Mouse (Mus musculus) ovary, postnatal 10 days (tissue): ENCODE data around the gene Rgs3.
"Not testable (repeated sequence)": the region's sequence is repeated elsewhere in the genome, so short reads cannot be mapped to it uniquely, and the experiment has no call there.

ENCODE experiments used
- DNase-seq: peaks from one replicate; pipeline ENCODE4 v3.0.0; 2022; ENCODE audit warnings: low spot score

Rgs3 gene

DNA sequence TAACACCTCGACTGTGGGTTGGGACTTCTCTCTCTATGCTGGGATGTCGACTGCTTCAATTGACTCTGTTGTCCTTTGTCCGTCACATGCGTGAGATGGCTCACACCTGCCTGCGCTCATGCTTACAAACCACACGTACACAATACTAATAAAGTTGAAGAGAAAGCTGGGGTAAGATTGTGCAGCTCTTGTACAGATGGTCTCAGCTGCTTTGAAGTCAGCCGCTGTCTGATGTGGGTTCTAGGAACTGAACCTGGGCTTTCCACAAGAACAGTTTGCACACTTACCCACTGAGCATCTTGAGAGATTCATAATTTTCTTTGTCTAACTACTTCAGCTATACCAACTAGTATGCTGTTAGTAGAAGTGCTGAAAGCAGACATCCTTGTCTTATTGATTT lies 7.7 kb upstream of the Rgs3 start:
- DNase-seq, result no peak

DNA sequence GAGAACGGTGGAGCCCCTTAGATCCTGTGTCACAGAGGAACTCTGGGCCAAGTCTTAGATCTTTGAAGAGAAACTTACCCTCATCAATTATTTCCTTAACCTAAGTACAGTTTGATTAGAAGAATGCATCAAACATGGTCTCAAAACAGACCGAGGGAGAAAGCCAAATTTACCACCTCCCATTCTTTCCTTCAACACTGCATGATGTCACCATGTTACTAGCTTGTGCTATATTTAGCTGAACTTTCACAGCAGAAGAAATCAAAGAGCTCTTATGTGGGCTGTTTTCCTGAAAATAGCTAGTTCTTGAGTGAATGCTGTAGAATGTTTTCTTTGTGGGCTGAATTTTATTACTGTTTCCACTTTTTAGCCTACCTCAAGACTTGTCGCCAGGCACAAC lies 2.2 kb upstream of the Rgs3 start:
- DNase-seq, result no peak

DNA sequence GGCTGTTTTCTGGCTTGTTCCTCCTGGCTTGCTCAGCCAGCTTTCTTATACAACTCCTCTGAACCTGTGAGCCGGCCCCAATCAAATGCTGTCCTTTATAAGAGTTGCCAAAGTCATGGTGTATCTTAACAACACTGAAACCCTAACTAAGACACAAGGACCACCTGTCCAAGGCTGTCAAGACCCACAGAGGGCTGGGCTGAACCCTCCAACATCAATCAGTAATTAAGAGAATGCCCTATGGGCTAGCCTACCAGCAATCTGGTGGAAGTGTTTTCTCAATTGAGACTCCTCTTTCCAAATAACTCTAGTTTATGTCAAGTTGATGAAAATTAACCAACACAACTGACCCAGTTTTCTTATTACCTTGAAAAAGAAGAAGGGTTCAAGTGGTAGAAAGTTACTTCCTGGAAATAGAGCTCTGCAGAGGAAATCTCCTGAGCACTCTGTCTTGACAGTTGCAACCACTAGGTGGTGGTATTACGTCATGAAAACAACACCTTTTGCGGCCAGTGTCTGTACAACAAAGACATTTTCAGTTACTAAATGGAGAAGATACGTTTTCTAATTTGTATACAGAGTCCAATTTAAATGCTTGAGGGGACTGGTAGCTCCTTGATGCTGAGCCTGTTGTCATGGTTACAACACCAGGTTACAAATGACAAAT lies 1.4 kb downstream of the Rgs3 start:
- DNase-seq, result peak; percentile 30

DNA sequence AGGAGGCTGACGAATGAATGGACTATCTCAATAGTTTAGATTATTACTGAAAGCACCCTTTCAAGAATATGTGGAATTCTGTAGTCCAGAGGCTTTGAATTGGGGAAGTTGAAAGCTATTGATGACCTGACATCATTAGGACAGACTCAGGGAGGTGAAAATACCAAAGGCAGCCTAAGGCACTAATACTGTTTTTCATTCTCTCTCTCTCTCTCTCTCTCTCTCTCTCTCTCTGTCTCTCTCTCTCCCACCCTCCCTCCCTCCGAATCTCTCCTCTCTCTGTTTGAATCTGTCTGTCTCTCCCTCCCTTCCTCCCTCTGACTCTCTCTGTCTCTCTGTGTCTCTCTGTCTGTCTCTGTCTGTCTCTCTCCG lies 2.0 kb downstream of the Rgs3 start:
- no peak for DNase-seq

DNA sequence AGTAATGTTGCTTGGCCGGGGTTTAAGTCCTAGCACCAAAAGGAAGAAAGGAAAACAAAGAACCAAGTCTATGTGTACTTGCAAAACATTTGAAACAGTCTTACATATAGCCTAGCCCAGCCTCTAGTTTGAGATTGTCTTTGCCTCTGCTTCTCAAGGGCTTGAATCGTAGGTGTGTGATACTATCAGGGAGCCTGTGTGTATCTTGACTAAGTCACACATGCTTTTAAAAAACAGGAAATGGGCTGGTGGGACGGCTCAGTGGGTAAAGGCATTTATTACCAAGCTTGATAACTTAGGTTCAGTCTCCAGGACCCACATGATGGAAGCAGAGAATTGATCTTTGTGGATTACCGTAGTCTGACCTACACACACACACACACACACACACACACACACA lies 2.4 kb downstream of the Rgs3 start:
- no peak for DNase-seq

DNA sequence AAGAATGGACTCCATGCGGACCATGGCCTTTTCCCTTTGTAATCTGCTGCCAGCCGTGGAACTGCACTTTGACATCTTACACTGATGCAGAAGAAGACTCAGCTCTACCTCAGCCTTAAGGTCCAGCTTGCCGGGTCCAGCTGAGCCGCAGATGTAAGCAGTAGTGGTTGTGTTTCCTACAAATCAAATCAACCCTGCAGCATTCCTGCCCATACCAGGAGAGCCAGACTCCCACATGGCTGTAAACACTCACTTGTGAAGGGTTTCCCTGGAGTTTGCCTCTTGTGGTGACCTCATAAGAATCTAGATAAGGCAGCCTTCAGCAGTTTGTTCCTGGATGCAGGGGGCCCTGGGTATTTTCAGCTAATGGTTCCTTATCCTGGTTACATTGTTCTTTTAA lies 6.9 kb downstream of the Rgs3 start:
- DNase-seq, result no peak

DNA sequence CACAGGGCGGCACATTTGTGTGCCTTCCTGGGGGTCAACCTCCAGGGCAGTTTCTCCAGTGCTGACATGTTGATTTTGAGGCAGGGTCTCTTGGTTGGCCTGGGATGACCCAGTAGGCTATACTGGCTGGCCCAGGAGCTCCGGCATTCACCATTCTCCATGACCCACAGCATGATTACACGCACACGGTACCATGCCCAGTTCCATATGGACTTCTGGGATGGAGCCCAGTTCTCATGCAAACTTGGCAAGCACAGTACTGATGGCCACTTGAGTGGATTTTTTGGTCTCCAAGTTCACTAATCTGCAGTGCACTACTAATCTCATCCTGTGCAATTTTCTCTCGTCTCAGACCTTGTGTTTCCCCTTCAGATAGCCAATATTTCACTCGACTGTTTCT lies 8.0 kb downstream of the Rgs3 start:
- DNase-seq, result no peak

DNA sequence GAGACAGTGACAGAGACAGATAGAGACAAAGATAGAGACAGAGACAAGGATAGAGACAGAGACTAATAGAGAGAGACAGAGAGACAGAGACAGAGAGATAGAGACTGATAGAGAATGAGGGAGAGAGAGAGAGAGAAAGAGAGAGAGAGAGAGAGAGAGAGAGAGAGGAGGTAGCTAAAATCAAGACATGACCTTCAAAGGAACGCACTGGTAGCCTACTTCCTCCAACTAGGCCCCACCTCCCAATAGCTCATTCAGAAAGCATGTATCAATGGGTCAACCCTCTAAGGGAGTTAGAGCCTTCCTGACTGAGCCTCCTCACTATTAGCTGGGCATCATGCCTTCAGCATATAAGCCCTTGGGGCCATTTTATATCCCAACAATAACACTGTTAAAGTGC lies 8.7 kb downstream of the Rgs3 start:
- no peak for DNase-seq

DNA sequence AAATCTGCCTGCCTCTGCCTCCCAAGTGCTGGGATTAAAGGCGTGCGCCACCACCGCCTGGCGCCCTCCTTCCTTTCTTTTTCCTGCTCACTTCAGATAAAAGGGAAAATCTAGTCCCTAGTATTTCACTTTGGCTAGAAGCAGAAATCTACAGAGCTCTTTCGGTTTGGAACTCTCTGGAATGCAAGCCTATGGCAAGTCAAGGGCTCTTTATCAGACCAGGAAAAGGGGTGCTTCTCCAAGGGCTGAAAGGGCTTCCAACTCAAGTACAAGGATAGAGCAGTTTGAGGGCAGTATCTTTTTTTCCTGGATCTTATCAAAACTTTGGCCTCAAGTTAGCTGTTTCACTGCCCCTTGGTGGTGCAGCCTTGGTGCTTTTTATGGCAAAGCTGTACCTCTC lies 10.0 kb downstream of the Rgs3 start:
- DNase-seq, result no peak

DNA sequence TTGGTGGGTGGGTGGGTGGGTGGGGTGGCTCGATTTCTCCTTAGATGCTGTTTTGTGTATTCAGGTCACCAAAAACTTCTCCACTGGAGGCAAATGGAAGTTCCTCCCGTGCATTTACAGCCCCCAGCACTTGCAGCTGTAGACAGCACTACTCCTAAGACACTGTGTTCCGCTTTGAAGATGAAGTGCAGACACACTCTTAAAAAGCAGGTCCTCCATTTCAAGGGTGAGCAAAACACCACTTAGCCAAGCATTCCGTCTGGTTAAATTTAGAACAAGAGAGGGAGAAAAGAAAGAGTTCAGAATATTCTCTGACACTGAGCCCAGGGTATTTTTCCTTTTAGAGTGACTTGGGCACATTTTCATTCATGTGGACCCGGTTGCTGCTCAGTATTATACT lies 10.4 kb downstream of the Rgs3 start:
- no peak for DNase-seq

DNA sequence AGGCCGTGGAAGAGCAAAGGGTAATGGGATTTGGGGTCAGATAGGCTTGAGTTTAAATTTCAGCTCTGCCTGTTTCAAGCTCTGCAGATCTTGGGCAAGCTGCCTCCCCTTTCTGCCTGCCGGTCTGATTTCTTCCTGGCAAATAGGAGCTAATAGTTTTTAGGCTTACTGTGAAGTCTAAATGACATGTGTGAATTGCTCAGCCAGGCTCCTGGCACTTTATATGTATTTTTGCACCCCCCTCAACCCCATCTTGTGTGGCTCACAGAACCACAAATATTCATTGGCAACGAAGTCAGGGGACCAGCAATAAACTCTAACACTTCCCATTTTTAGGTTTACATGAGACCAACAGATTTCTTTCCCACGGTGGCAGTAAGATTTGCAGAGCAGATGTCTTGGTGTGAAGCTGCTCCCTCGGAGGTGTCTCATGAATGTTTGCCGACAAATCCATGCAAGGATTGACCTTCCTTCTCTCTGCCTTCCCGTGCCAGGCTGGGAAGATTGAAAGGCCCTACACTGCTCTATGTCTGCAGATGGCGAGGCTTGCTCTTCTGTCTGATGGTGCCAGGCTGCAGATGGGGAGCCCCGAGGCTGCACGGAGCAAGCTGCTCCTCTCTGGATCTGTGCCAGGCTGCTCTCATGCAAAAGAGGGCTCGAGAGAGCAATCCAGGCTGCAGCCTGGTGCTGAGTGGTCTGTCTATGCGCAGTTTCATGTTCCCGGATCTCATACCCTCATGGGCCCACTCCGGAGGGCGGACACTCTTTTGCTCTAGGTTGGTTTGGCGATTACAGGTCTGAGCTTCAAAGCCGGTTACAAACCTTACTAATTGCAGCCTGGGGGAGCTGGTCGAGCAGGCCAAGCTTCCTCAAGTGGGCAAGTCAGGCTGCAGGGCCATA lies 23.0 kb downstream of the Rgs3 start:
- DNase-seq, result no peak

DNA sequence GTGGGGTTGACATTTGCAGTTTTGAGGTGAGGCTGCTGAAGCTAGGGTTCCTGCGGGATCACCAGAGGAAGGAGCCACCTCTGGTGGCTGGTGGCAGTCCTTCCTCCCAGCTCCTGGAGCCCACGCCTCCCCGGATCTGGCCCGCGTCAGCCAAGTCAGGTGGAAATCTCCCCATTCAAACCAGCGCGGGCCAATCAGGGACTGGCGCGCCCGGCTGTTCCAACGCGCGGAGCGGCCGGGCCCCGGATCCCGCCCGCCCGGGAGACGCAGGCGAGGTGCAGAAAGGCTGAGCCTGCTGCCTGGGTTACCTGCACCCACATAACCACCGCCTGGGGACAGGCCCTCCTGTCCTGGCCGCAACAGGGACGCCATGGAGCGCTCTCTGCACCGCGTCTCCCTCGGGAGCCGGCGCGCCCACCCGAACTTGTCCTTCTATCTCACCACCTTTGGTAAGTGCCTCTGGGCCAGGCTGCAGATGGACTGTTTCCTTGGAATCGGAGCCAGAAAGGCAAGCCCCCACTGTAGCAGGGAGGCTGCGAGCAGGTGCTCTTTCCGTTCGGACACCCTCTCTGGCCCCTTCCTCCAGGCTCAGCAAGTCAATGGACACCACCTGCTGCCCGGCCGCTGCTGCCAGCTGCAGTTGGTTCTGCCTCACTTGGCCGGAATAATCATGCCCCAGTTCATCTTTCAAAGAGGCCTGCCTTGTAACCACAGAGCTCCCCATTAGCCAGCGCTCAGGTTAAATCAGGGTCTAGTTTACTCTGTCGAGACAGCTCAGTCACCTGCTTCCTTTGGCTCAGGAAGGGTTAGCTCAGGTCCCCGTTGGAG lies 23.8 kb downstream of the Rgs3 start:
- DNase-seq, result no peak

DNA sequence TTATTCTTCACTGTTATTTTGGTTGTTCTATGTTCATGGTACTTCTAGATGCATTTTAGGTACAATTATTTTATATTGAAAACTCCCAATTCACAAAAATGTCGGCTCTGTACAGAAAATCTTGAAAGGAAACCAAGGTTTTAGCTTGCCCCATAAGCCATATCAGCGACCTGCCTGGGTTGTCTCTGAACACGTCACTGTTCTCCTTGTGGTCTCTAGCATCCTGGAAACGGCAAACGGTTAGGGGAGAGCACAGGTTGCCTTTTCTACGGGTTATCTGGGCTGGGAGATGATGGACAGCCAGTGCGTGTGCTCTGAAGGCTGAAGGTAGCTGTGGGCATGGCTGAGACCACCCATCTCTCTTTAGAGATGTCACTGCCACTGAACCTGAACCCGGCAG lies 27.4 kb downstream of the Rgs3 start:
- no peak for DNase-seq

DNA sequence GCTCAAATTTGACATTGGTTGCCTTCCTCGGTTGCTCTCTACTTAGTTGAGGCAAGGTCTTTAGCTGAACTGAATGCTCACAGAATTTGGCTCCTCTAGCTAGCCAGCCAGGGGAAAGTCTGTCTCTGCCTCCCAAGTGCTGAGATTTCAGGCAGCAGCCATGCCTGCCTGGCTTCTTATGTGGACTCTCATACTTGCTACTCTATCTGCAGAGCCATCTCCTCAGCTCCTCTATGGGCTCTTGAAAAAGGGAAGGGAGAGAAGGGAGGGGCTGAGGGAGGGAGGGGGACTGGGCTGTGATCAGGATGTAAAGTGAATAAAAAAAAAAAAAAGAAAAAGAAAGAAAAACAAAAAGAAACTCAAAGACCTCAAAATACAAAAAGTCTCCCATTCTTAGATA lies 31.2 kb downstream of the Rgs3 start:
- DNase-seq, result no peak

DNA sequence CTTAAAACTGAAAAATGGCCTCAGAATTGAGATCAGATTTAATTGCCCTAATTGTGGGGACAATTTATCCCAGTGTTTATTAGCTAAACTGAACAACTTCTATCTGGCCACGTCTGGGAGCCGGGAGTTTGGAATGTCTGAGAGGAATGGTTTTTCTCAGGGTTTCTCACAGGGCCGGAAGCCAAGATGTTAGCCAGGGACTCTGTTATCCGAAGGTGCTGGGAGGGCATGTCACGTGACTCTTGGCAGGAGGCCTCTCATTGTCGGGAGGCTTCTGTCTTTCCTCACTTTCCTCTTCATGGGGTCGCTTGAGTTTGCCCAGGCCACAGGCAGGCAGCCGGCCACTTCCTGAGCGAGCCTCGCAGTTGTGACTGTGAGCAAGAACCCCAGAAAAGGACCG lies 31.7 kb downstream of the Rgs3 start:
- DNase-seq, result no peak

DNA sequence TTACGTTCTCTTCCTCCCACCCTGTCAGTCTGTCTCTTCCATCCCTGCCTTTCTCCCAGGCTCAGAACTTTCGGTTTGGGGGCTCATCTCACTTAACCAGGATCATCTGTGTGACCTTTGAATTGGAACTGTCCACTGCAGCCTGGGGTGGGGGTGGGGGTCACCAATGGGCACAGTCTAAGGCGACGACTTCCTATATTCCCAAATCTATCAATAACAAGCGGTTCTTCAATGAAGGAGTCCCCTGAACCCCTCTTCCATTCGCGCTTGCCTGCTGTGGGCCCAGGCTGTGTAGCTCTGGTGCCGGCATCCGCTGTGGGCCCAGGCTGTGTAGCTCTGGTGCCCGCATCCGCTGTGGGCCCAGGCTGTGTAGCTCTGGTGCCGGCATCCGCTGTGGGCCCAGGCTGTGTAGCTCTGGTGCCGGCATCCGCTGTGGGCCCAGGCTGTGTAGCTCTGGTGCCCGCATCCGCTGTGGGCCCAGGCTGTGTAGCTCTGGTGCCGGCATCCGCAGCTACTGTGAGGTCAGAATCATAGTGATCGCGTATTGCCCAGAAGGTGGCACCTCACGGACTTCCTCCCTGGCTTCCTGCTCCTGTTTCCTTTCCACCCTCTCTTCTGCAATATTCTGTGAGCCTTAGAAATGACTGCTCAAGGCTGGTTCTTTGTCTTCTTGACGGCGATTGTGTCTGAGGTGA lies 34.0 kb downstream of the Rgs3 start:
- DNase-seq, result not testable (repeated sequence)

DNA sequence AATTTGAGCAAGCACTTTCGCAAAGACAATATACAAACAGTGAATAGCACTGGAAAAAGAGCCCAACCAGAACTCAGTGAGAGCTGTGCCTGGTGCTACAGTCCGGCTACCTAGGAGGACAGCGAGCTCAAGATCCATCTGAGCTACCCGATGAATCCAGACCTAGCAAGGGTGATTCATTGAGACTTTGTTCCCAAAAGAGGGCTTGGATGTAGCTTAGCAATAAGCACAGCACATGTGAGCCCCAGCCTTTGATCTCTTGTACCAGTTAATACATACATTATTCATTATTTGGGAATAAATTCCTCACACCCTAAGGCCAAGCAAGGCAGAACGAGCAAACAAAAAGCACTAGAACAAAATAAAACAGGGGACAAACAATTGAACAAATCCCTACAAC lies 34.8 kb downstream of the Rgs3 start:
- DNase-seq, result no peak

DNA sequence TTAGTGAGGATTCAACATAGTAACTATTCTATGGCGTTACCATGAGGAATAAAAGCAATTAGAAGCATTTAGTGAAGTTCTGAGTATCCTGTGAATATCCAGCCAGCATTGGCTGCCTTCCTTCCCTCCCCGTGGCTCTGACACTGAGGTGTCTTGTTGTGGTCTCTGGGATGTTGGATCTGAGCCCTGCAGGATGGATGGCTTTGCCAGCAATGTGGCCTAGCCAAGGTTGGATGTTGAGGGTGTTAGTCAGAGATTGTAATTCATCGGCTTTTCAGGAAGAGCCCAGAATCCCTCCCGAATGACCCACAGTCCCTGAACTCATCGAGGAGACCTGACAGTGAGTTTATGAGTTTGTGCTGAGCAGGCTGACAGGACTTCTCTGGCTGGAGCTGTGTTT lies 36.4 kb downstream of the Rgs3 start:
- DNase-seq, result no peak

DNA sequence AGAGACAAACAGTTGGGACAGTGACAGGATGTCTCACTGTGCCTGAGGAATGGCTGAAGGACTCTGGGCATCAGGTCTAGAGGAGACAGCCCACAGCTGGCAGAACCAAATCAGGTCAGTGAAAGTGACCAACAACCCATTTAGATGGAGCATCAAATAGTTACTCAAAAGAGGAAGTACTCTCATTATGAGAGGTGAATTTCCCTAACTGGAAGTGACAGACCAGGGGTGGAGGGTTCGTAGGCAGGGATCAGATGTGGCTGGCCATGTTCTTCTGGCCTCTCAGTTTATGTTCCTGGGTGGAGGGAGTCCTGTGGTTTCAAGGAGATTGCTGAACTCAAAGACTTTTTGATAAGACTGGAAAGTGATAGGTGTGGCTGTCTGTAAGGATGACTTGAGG lies 40.9 kb downstream of the Rgs3 start:
- DNase-seq, result no peak

DNA sequence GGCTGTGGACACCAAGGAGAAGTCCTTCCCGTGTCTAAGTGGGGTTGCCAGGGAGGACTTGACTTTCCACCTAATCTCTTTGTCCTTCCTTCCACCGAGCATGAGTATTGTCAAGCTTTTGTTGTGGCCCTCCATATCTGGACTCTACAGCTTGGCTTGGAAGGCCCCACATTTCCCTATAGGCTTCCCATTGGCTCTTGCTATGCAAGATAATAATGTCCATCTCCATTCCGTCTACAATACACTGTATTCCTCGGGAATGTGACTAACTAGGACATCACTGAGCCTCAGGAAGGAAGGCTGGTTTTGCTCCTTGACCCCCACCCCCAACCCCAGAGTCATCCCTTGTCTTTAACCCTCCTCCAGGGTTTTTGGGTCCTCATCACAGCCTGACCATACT lies 44.0 kb downstream of the Rgs3 start:
- no peak for DNase-seq

DNA sequence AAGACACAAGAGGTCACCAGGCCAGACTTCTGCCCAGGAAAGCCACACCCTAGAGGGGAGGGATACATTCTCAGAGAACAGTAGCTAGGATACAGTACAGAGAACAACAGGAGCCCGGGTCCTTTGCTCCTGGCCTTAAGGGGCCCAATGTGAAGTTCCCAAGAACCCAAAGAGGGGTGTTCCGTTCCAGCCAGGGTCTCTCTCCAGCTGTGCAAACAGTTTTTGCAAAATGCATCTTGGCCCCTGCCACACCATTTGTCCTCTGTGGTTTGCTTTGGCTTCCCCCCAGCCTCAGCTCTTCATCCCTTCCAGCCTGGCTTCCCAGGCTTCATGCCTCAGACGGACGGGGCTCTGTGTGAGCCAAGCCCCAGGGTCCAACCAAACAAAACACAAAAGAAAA lies 44.4 kb downstream of the Rgs3 start:
- no peak for DNase-seq

DNA sequence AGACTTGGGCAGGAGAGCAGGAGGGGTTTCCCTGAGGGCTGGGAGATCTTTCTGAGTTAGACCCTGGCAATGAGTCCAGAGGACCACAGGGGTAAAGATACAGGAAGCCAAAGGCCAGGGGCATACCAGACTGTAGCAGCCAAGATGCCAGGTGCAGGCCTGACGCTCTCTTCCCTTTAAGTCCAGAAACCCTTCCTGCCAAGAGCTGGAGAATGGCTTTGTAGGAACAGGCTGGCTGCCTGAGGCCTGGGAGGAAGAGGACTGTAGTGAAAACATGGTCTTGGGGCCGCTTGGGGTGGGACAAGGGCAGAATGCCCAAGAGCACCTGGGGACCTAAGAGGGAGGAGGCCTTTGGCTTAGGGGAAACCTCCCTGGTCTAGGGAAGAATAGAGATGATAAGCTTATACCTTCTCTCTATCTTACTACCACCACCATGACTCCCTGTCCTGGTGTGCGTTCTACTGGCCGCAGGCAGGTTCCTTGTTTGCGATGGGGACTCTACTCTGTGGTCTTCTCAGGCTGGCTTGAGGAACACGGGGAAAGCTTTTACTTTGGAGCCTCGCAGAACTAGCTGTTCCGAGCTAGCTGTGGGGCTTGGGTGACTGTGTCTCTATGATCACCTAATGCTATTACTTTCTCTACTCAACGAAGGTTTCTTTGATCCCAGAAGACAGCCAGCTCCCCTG lies 46.4 kb downstream of the Rgs3 start:
- DNase-seq, result no peak
